Mouse (Mus musculus) embryonic stem cell, embryonic (primary cell): ENCODE data around the gene Yars.

Experiments used
- CTCF ChIA-PET, 4 experiments: fragments of 300-600 bp in 2 of 4; fragments of 350-600 bp in 2 of 4; sonication (Branson Sonifier 250); formaldehyde crosslinking; loops; one replicate each; lab custom pipeline; 2022; ENCODE audit warnings: inconsistent platforms in 2 of 4; lab: Charles Lee
- POLR2A ChIA-PET, 4 experiments: fragments of 300-600 bp in 2 of 4; fragments of 350-600 bp in 2 of 4; sonication (Branson Sonifier 250); formaldehyde crosslinking; loops; one replicate each; lab custom pipeline; 2022; ENCODE audit warnings: antibody characterized with exemption in 4 of 4, inconsistent platforms in 1 of 4; lab: Charles Lee

Yars gene

DNA sequence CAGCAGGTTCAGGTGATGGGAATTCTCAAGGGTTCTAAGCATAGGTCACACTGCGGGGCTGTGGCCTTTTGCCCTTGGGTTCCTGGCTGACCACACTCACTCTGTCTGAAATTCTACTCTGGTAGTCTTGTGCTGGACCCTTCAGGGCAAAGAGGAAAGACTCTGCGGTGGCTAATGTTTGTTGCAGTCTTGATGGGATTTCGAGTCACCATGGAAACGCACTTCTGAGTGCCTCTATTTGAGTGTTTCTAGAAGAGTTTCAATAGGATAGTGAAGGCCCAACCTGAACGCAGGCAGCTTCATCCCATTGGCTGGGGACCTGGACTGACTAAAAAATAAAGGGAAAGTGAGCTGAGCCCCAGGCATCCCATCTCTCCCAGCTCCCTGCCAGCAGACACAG is 77.3 kb downstream of the Yars start:
- CTCF ChIA-PET = interaction anchor here in 3 of 4 experiments (0.6 to 2.3 kb wide), 8 partner anchors 9 to 154 kb away, joined by 3 to 15 read pairs (median 3); partner anchors contain the start of gene Hpca (in 1 of the 3)
- POLR2A ChIA-PET = interaction anchor here (0.5 to 53.2 kb wide), 25 partner anchors 9 to 209 kb away, joined by 3 to 2422 read pairs (median 7); partner anchors contain the start of genes Rnf19b (in 2 of the 4), Bsdc1 (in 1 of the 4), S100pbp (in 1 of the 4) and Yars (in 1 of the 4)

DNA sequence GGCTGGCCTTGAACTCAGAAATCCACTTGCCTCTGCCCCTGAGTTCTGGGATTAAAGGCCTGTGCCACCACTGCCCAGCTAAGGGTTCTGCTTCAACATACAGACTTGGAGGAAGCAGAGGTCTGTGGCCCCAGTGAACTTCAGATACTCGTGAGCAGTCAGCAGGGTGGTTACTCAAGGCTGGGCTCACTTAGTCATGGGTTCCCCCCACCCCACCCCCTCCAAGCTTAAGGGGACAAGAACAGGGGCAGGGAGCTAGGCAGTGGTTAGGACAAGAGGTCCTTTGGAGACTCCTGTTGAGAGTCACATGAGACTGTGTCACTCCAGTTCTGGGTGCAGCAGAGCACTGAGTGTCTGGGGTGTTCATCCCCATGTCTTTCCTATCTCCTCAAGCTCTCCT is 79.1 kb downstream of the Yars start:
- ChIA-PET POLR2A (interaction anchor here (0.6 to 53.2 kb wide), 16 partner anchors 7 to 211 kb away, joined by 3 to 2422 read pairs (median 4); no protein-coding TSS in a partner anchor), CTCF (interaction anchor here in 3 of 4 experiments (0.5 to 1.2 kb wide), 3 partner anchors 8 to 116 kb away, joined by 3 read pairs; no protein-coding TSS in a partner anchor)
